Mouse (Mus musculus): ENCODE results near the gene Cadps2. TPM values are rescaled to one million over a fixed set of nuclear protein-coding genes. Genes with fewer than 3 reads are reported as not detected.

Cadps2 gene
- total and polyA plus RNA-seq, 2 experiments, result 2.7 to 19.5 TPM

GRCm38 (mm10) chr6:23356141-23356540 lies 483.1 kb downstream of the Cadps2 start:
- Histone ChIP-seq H3K27ac (replicated peaks; ENCODE audit: insufficient read depth, low read depth, low read length) (no peak overlapping the region), H3K36me3 (ENCODE audit: control insufficient read depth, insufficient read depth, low read length) (0 out of 2 replicates have a peak, but pooled peaks cover 2% of the 10 kb centered on the region), H3K79me2 (ENCODE audit: control insufficient read depth, insufficient read depth, low read length) (no peaks in the 10 kb centered on the region), H3K4me3 (ENCODE audit: insufficient read depth, low read depth, low read length) (no peak overlapping the region), H3K27me3 (ENCODE audit: control insufficient read depth, insufficient read depth, low read length) (no peaks in the 10 kb centered on the region), H3K9ac (ENCODE audit: low read depth, low read length) (no peak overlapping the region), H3K4me1 (ENCODE audit: control insufficient read depth, insufficient read depth, low read length) (no peaks in the 10 kb centered on the region)
- no peak for DNase-seq (ENCODE audit: extremely low read depth, low read depth, low spot score)
- TF ChIP-seq CTCF (IDR thresholded peaks at IDR 0.05; ENCODE audit: low read depth, low read length) (no peak), POLR2A (IDR thresholded peaks at IDR 0.05; ENCODE audit: extremely low read depth, insufficient read depth, low read length) (no peak)
- 45% methylated on average over 4 of the region's 4 CpGs for WGBS

DNA sequence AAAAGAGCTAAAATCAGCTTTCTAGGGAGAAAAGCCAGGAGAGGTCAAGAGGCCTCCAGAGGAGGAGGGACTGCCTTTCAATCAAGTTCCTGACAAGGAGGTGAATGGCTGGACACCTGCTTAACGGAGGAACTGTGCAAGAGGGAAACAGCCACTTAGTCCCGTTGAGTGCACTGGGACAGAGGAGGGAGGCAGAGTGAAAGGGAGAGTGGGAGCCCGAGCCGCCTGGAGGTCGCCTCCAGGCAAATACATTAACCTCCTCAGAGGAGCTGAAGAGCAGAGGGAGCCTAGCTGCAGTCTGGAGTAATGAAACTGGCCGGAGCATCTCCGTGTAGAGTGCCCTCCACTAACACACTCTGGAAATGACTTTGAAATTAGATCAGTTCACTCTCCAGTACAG lies 485.7 kb downstream of the Cadps2 start:
- DNase-seq (ENCODE audit: extremely low read depth, low read depth, low spot score), result no peak
- TF ChIP-seq POLR2A (IDR thresholded peaks at IDR 0.05; ENCODE audit: extremely low read depth, insufficient read depth, low read length) (no peak), CTCF (IDR thresholded peaks at IDR 0.05; ENCODE audit: low read depth, low read length) (no peak)
- Histone ChIP-seq H3K36me3 (ENCODE audit: control insufficient read depth, insufficient read depth, low read length) (0 out of 2 replicates have a peak, but pooled peaks cover 2% of the 10 kb centered on the region), H3K27me3 (ENCODE audit: control insufficient read depth, insufficient read depth, low read length) (no peaks in the 10 kb centered on the region), H3K4me1 (ENCODE audit: control insufficient read depth, insufficient read depth, low read length) (no peaks in the 10 kb centered on the region), H3K9ac (ENCODE audit: low read depth, low read length) (no peak overlapping the region), H3K27ac (replicated peaks; ENCODE audit: insufficient read depth, low read depth, low read length) (no peak overlapping the region), H3K4me3 (ENCODE audit: insufficient read depth, low read depth, low read length) (no peak overlapping the region), H3K79me2 (ENCODE audit: control insufficient read depth, insufficient read depth, low read length) (no peaks in the 10 kb centered on the region)
- WGBS, result 16% methylated on average over 7 of the region's 7 CpGs

- no peak overlapping the region for H3K27ac ChIP-seq (replicated peaks; ENCODE audit: insufficient read depth, low read depth, low read length)
- no peak overlapping the region for H3K4me3 ChIP-seq (ENCODE audit: insufficient read depth, low read depth, low read length)
- 86% methylated on average over 7 of the region's 7 CpGs for WGBS
- H3K36me3 ChIP-seq (ENCODE audit: control insufficient read depth, insufficient read depth, low read length), result no peaks in the 10 kb centered on the region
- H3K79me2 ChIP-seq (ENCODE audit: control insufficient read depth, insufficient read depth, low read length), result no peaks in the 10 kb centered on the region
- H3K4me1 ChIP-seq (ENCODE audit: control insufficient read depth, insufficient read depth, low read length), result no peaks in the 10 kb centered on the region
- TF ChIP-seq CTCF (IDR thresholded peaks at IDR 0.05; ENCODE audit: low read depth, low read length), result no peak
- TF ChIP-seq POLR2A (IDR thresholded peaks at IDR 0.05; ENCODE audit: extremely low read depth, insufficient read depth, low read length), result no peak
- no peak for DNase-seq (ENCODE audit: extremely low read depth, low read depth, low spot score)
- H3K9ac ChIP-seq (ENCODE audit: low read depth, low read length), result no peak overlapping the region
- no peaks in the 10 kb centered on the region for H3K27me3 ChIP-seq (ENCODE audit: control insufficient read depth, insufficient read depth, low read length)
Measured at GRCm38 (mm10) chr6:23337411-23338063, 501.7 kb downstream of the Cadps2 start.

DNA sequence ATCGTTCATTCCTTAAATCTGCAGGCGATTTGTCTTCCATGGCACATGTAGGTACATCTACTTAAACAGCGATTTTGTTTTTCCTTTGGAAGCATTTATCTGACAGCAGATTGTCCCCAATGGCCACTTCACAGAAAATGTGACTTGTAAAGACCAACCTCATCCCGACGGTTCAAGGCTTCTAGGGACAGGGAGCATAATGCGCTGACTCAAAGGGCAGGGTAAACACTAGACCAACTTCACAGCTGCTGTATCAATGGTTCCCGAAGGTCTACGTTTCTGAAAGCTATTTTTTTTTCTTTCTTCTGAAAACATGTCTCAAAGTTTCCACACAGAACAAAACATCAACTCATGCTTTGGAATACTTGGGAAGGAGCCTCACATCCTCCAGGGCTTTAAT lies 524.3 kb downstream of the Cadps2 start:
- Histone ChIP-seq H3K27me3 (ENCODE audit: control insufficient read depth, insufficient read depth, low read length) (no peaks in the 10 kb centered on the region), H3K4me1 (ENCODE audit: control insufficient read depth, insufficient read depth, low read length) (no peaks in the 10 kb centered on the region), H3K27ac (replicated peaks; ENCODE audit: insufficient read depth, low read depth, low read length) (no peak overlapping the region), H3K36me3 (ENCODE audit: control insufficient read depth, insufficient read depth, low read length) (peaks cover 2% of the 10 kb centered on the region; the same call in 1 of the 2 replicates), H3K4me3 (ENCODE audit: insufficient read depth, low read depth, low read length) (no peak overlapping the region), H3K9ac (ENCODE audit: low read depth, low read length) (no peak overlapping the region), H3K79me2 (ENCODE audit: control insufficient read depth, insufficient read depth, low read length) (no peaks in the 10 kb centered on the region)
- WGBS, result 79% methylated on average over 8 of the region's 8 CpGs
- no peak for DNase-seq (ENCODE audit: extremely low read depth, low read depth, low spot score)
- TF ChIP-seq POLR2A (IDR thresholded peaks at IDR 0.05; ENCODE audit: extremely low read depth, insufficient read depth, low read length) (no peak), CTCF (IDR thresholded peaks at IDR 0.05; ENCODE audit: low read depth, low read length) (no peak)

DNA sequence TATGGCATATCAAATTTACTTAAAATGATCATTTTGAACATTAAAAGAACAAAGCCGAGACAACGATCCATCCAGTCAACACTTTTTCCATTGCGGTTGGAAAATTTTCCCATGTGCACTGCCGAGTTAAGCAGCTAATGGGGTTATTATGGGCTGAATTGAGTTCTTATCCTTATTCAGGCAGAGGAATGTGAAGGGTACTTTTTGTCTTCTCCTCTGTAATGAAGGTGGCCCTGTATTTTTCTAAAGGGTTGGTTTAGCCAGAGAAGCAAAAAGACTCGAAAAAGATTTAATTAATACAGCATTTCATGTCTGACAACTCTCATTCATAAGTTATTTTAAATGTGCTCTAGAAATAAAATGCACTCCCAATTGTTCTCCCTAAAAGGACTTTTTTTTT lies 524.9 kb downstream of the Cadps2 start:
- Histone ChIP-seq H3K79me2 (ENCODE audit: control insufficient read depth, insufficient read depth, low read length) (no peaks in the 10 kb centered on the region), H3K27ac (replicated peaks; ENCODE audit: insufficient read depth, low read depth, low read length) (no peak overlapping the region), H3K4me3 (ENCODE audit: insufficient read depth, low read depth, low read length) (no peak overlapping the region), H3K9ac (ENCODE audit: low read depth, low read length) (no peak overlapping the region), H3K4me1 (ENCODE audit: control insufficient read depth, insufficient read depth, low read length) (no peaks in the 10 kb centered on the region), H3K36me3 (ENCODE audit: control insufficient read depth, insufficient read depth, low read length) (peaks cover 2% of the 10 kb centered on the region; the same call in 1 of the 2 replicates), H3K27me3 (ENCODE audit: control insufficient read depth, insufficient read depth, low read length) (no peaks in the 10 kb centered on the region)
- DNase-seq (ENCODE audit: extremely low read depth, low read depth, low spot score), result no peak
- WGBS, result 82% methylated on average over 5 of the region's 5 CpGs
- TF ChIP-seq POLR2A (IDR thresholded peaks at IDR 0.05; ENCODE audit: extremely low read depth, insufficient read depth, low read length), result no peak
- TF ChIP-seq CTCF (IDR thresholded peaks at IDR 0.05; ENCODE audit: low read depth, low read length), result no peak

DNA sequence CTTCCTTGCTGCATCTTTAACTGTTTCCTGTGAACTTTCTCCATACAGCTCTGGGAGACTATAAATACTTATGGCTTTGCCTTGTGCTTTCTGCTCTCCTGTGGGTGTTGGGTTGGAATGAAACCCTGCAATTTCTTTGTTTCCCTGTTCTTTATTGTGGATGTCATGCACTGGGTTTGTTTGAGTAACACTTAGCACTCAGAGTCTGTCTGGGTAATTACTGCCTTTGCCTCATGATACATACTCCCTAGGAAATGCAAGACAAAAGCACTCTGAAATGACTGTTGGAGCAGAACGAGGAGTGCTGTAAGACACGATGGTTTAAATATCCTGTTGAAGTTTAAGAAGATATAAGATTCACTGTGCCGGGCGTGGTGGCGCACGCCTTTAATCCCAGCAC lies 533.2 kb downstream of the Cadps2 start:
- DNase-seq (ENCODE audit: extremely low read depth, low read depth, low spot score), result no peak
- WGBS, result 88% methylated on average over 6 of the region's 6 CpGs
- no peaks in the 10 kb centered on the region for H3K4me1 ChIP-seq (ENCODE audit: control insufficient read depth, insufficient read depth, low read length)
- no peaks in the 10 kb centered on the region for H3K36me3 ChIP-seq (ENCODE audit: control insufficient read depth, insufficient read depth, low read length)
- no peak overlapping the region for H3K27ac ChIP-seq (replicated peaks; ENCODE audit: insufficient read depth, low read depth, low read length)
- no peak overlapping the region for H3K4me3 ChIP-seq (ENCODE audit: insufficient read depth, low read depth, low read length)
- TF ChIP-seq POLR2A (IDR thresholded peaks at IDR 0.05; ENCODE audit: extremely low read depth, insufficient read depth, low read length) (no peak), CTCF (IDR thresholded peaks at IDR 0.05; ENCODE audit: low read depth, low read length) (no peak)
- no peak overlapping the region for H3K9ac ChIP-seq (ENCODE audit: low read depth, low read length)
- H3K79me2 ChIP-seq (ENCODE audit: control insufficient read depth, insufficient read depth, low read length), result no peaks in the 10 kb centered on the region
- H3K27me3 ChIP-seq (ENCODE audit: control insufficient read depth, insufficient read depth, low read length), result no peaks in the 10 kb centered on the region

All from liver, adult 2 months (tissue).